Comparison of ENCODE assay signal across 9 mouse cellular contexts in the genomic region with DNA sequence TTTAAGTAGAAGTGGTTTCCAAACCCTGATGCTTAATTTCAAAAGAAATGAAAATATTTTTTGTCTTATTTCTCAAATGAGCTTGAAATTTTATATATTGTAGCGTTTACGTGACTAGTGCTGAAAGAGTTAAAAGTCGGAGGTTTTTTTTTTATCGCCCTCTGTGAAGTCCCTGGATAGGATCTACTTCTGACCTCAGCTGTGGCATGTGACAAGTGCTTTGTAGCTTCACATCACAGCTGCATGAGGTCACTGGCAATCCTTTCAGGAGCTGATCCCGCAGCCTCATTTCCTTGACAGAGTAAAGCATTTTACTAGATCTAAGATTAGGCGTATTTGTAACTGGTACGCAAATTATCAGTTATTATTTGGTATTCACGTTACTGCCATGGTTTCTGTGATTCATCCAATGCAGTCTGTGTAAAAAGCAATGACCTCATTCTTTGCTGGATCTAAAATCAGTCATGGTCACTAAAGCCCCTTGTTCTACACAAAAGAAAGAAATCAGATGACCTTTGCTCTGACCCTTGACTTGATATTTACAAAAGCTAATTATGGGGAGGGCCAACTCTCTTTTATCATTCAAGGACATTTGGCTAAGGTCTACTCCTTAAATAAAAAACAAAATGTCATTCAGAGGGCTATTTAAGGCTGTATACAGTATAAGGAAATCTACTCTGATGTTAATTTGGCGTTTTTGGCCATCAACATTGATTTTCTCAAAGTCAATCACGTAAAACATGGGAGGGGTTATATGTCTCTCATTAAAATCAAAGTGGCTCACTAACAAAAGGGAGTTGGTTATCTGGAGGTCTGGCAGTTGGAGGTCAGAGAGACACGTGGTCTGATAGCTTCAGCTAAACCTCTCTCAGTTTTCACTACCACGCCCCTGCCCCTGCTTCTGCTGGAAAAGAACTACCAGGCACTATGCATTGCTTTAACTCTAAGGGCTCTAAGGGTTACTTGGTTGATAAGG.
A peak's percentile ranks its signal among the peaks of the same experiment; 100 is the strongest.
DNase-seq lines count a peak whose midpoint lies in the region; ATAC-seq and TF ChIP-seq lines count a peak whose summit lies in the region.
"Had no signal": no experiment of that assay in that cellular context is flagged by ENCODE, and none has a peak within 500 bp of the region (broad histone marks: within the 10 kb centered on the region; RNA-seq: fewer than 3 reads in every experiment).

No protein-coding gene starts in this region.

- H3K4me3 ChIP-seq in lung, embryonic 16.5 days (ENCODE audit: low read length), result no peak overlapping the region
- no peak overlapping the region for H3K4me3 ChIP-seq in lung, adult 2 months (replicated peaks; ENCODE audit: extremely low read depth, low read depth, low read length)
- H3K4me3 ChIP-seq in forebrain, embryonic 12.5 days (replicated peaks), result no peak overlapping the region
- no peak overlapping the region for H3K4me3 ChIP-seq in limb, embryonic 14.5 days (replicated peaks; ENCODE audit: low read length)
- H3K4me3 ChIP-seq in stomach, embryonic 16.5 days (replicated peaks; ENCODE audit: low read length), result no peak overlapping the region
- no peak overlapping the region for H3K4me3 ChIP-seq in cerebellum, adult 2 months (replicated peaks; ENCODE audit: insufficient read depth, low read depth, low read length)

- no peaks in the 10 kb centered on the region for H3K9me3 ChIP-seq in lung, embryonic 16.5 days (ENCODE audit: control insufficient read depth, low read length)
- H3K9me3 ChIP-seq in forebrain, embryonic 12.5 days, result no peaks in the 10 kb centered on the region
- no peaks in the 10 kb centered on the region for H3K9me3 ChIP-seq in limb, embryonic 14.5 days (ENCODE audit: control insufficient read depth, low read length)
- no peaks in the 10 kb centered on the region for H3K9me3 ChIP-seq in stomach, embryonic 16.5 days (replicated peaks; ENCODE audit: control insufficient read depth, low read length)

- peak overlapping the region; percentile 52; the same call in 1 of the 2 replicates for H3K27ac ChIP-seq in lung, embryonic 16.5 days (ENCODE audit: low read length)
- H3K27ac ChIP-seq in forebrain, embryonic 12.5 days, result peak overlapping the region; percentile 68
- no peak overlapping the region for H3K27ac ChIP-seq in limb, embryonic 14.5 days (replicated peaks; ENCODE audit: low read depth, low read length)
- no peak overlapping the region for H3K27ac ChIP-seq in stomach, embryonic 16.5 days (ENCODE audit: low read length)
- H3K27ac ChIP-seq in cerebellum, adult 2 months (ENCODE audit: insufficient read depth, low read length), result no peak overlapping the region

- H3K27me3 ChIP-seq in lung, embryonic 16.5 days (ENCODE audit: control insufficient read depth, insufficient read depth, low read depth, low read length), result no peaks in the 10 kb centered on the region
- no peaks in the 10 kb centered on the region for H3K27me3 ChIP-seq in forebrain, embryonic 12.5 days
- H3K27me3 ChIP-seq in limb, embryonic 14.5 days (ENCODE audit: control insufficient read depth, insufficient read depth, low read length), result no peaks in the 10 kb centered on the region
- H3K27me3 ChIP-seq in stomach, embryonic 16.5 days (ENCODE audit: control insufficient read depth, insufficient read depth, low read length), result no peaks in the 10 kb centered on the region
- H3K27me3 ChIP-seq in cerebellum, adult 2 months (ENCODE audit: control insufficient read depth, insufficient read depth, low read length), result no peaks in the 10 kb centered on the region
- H3K27me3 ChIP-seq: megakaryocyte, embryonic 14.5 days had no signal

- H3K9ac ChIP-seq in lung, embryonic 16.5 days (ENCODE audit: low read length), result no peak overlapping the region
- H3K9ac ChIP-seq in forebrain, embryonic 12.5 days, result no peak overlapping the region
- H3K9ac ChIP-seq in limb, embryonic 14.5 days (ENCODE audit: low read depth, low read length, severe bottlenecking), result no peak overlapping the region
- no peak overlapping the region for H3K9ac ChIP-seq in stomach, embryonic 16.5 days (ENCODE audit: low read length)

- 11% methylated on average over 12 of the region's 12 CpGs for WGBS in lung, embryonic 16.5 days
- WGBS in lung, adult 2 months, result 19% methylated on average over 12 of the region's 12 CpGs
- WGBS in forebrain, embryonic 12.5 days, result 6% methylated on average over 12 of the region's 12 CpGs
- whole genome bisulfite sequencing in limb, embryonic 14.5 days, result 20% methylated on average over 12 of the region's 12 CpGs
- 14% methylated on average over 12 of the region's 12 CpGs for whole genome bisulfite sequencing in stomach, embryonic 16.5 days
- 64% methylated on average over 12 of the region's 12 CpGs for WGBS in cerebellum, adult 2 months

- no peak for TF ChIP-seq POLR2A in lung, adult 2 months (IDR thresholded peaks at IDR 0.05; ENCODE audit: borderline replicate concordance, extremely low read depth, low read depth, low read length)
- no peak for TF ChIP-seq POLR2A in limb, embryonic 14.5 days (IDR thresholded peaks at IDR 0.05; ENCODE audit: borderline replicate concordance, extremely low read depth, insufficient read depth, insufficient read length)
- TF ChIP-seq POLR2A in cerebellum, adult 2 months (IDR thresholded peaks at IDR 0.05; ENCODE audit: borderline replicate concordance, insufficient read depth, low read length), result no peak

- H3K4me2 ChIP-seq in lung, embryonic 16.5 days (ENCODE audit: low read depth, low read length), result 0 out of 2 replicates have a peak overlapping the region, but pooled peaks have one; percentile 2
- no peak overlapping the region for H3K4me2 ChIP-seq in forebrain, embryonic 12.5 days
- 0 out of 2 replicates have a peak overlapping the region, but pooled peaks have one; percentile 0 for H3K4me2 ChIP-seq in limb, embryonic 14.5 days (replicated peaks; ENCODE audit: low read depth, low read length, severe bottlenecking)
- peak overlapping the region; percentile 27; the same call in 1 of the 2 replicates for H3K4me2 ChIP-seq in stomach, embryonic 16.5 days (ENCODE audit: low read depth, low read length)

- DNase-seq in lung, adult 2 months, result no peak
- peak; percentile 38 for DNase-seq in limb, embryonic 14.5 days (ENCODE audit: low spot score)
- no peak for DNase-seq in cerebellum, adult 2 months
- DNase-seq in layer of hippocampus, postnatal 14 days (ENCODE audit: low spot score in 2 of 2), result no peak

- peak; percentile 63 for ATAC-seq in lung, embryonic 16.5 days (ENCODE audit: low read depth)
- peak; percentile 72 for ATAC-seq in forebrain, embryonic 12.5 days (ENCODE audit: low FRiP score)
- ATAC-seq in limb, embryonic 14.5 days (ENCODE audit: low FRiP score, low read depth), result peak; percentile 62
- peak; percentile 44; the same call in 1 of the 2 replicates for ATAC-seq in stomach, embryonic 16.5 days (ENCODE audit: insufficient read depth, low FRiP score)
- ATAC-seq in monocyte, adult 5-6 weeks (replicated peaks; ENCODE audit: insufficient number of reproducible peaks, low FRiP score, low TSS enrichment, poor library complexity, severe bottlenecking), result no peak

- H3K4me1 ChIP-seq in lung, embryonic 16.5 days (replicated peaks; ENCODE audit: control insufficient read depth, insufficient read depth, low read length), result peaks cover 9% of the 10 kb centered on the region; the same call in 1 of the 2 replicates
- peaks cover 6% of the 10 kb centered on the region for H3K4me1 ChIP-seq in lung, adult 2 months (ENCODE audit: control insufficient read depth, insufficient read depth, low read length)
- H3K4me1 ChIP-seq in forebrain, embryonic 12.5 days, result peaks cover 16% of the 10 kb centered on the region
- H3K4me1 ChIP-seq in limb, embryonic 14.5 days (ENCODE audit: control insufficient read depth, insufficient read depth, low read length), result 0 out of 2 replicates have a peak, but pooled peaks cover 6% of the 10 kb centered on the region
- 0 out of 2 replicates have a peak, but pooled peaks cover 7% of the 10 kb centered on the region for H3K4me1 ChIP-seq in stomach, embryonic 16.5 days (ENCODE audit: control insufficient read depth, insufficient read depth, low read length)
- no peaks in the 10 kb centered on the region for H3K4me1 ChIP-seq in cerebellum, adult 2 months (ENCODE audit: control insufficient read depth, insufficient read depth, low read length)
- H3K4me1 ChIP-seq: megakaryocyte, embryonic 14.5 days had no signal

- no peaks in the 10 kb centered on the region for H3K36me3 ChIP-seq in lung, embryonic 16.5 days (ENCODE audit: control insufficient read depth, insufficient read depth, low read length)
- H3K36me3 ChIP-seq in forebrain, embryonic 12.5 days (replicated peaks), result no peaks in the 10 kb centered on the region
- H3K36me3 ChIP-seq in limb, embryonic 14.5 days (ENCODE audit: control insufficient read depth, insufficient read depth, low read length), result no peaks in the 10 kb centered on the region
- no peaks in the 10 kb centered on the region for H3K36me3 ChIP-seq in stomach, embryonic 16.5 days (ENCODE audit: control insufficient read depth, insufficient read depth, low read length)

- no peak for TF ChIP-seq CTCF in lung, adult 2 months (IDR thresholded peaks at IDR 0.05; ENCODE audit: insufficient read depth, low read length)
- TF ChIP-seq CTCF in cerebellum, adult 2 months (IDR thresholded peaks at IDR 0.05; ENCODE audit: borderline replicate concordance, insufficient read depth, low read depth, low read length), result no peak

Comparison
In these comparisons a context has a peak if more than half of its experiments do, and no peak if none do; other contexts are left out.
1. H3K27ac ChIP-seq: peak in lung, embryonic 16.5 days (single experiment) and forebrain, embryonic 12.5 days (single experiment); none in limb, embryonic 14.5 days (single experiment), stomach, embryonic 16.5 days (single experiment) and cerebellum, adult 2 months (single experiment).